Mouse (Mus musculus) CH12.LX (cell line): Measurements from ENCODE around the gene Ank3.

Experiments
- CHD1 ChIP-seq: IDR thresholded peaks from 2 replicates; pipeline ENCODE4 v1.6.1; 2012; ENCODE audit warnings: low read depth, low read length, improper control_type of control experiment, inconsistent platforms
- CHD2 ChIP-seq: IDR thresholded peaks from 2 replicates; pipeline ENCODE4 v1.6.1; 2011; ENCODE audit warnings: low read length, improper control_type of control experiment
- CTCF ChIP-seq, 2 experiments: IDR thresholded peaks in 1 of 2; conservative IDR thresholded peaks in 1 of 2; 2 replicates each; pipeline ENCODE4 v1.5.1; 2011 to 2012; ENCODE audit warnings: low read depth in 2 of 2, low read length in 2 of 2, improper control_type of control experiment in 1 of 2, inconsistent platforms in 1 of 2, mild to moderate bottlenecking in 1 of 2, moderate library complexity in 1 of 2
- E2F4 ChIP-seq: IDR thresholded peaks from 2 replicates; pipeline ENCODE4 v1.6.1; 2011; ENCODE audit warnings: low read depth, low read length, improper control_type of control experiment; ENCODE audit not compliant: insufficient replicate concordance
- SMC3 ChIP-seq: IDR thresholded peaks from 2 replicates; pipeline ENCODE4 v1.6.1; 2011; ENCODE audit warnings: low read depth, low read length, improper control_type of control experiment
- ZNF384 ChIP-seq: IDR thresholded peaks from 2 replicates; pipeline ENCODE4 v1.6.1; 2012; ENCODE audit warnings: low read depth, low read length, improper control_type of control experiment, inconsistent platforms

DNA sequence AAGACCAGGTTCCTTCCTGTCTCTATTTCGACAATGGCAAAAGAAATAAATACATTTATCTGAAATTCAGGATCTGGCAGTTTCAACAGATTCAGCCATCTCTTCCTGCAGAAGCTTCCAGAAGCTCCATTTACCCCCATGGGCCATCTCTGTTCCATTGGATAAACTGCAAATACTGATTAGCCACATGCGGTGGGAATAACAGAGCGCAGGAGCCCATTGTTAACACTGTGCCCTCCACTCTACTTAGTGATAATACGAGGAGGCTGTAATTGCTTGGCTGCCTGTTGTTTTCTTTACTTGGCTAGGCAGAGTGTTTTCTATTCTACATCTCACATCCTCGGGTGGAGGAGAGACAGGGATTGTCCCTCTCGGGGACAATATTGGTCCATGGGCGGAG lies 174.5 kb downstream of the Ank3 start:
- no peak for TF ChIP-seq CTCF (conservative IDR thresholded peaks at IDR 0.05 in 1 of 2, IDR thresholded peaks at IDR 0.05 in 1 of 2; ENCODE audit: low read depth in 2 of 2, low read length in 2 of 2)
- no peak for TF ChIP-seq CHD1
- no peak for TF ChIP-seq E2F4
- no peak for TF ChIP-seq CHD2
- no peak for TF ChIP-seq ZNF384
- no peak for TF ChIP-seq SMC3
